Mouse (Mus musculus) myocyte (in vitro differentiated cells): ENCODE data around the gene Hc.

Source experiments
- CEBPB ChIP-seq: IDR thresholded peaks from 2 replicates; pipeline ENCODE4 v1.6.1; 2011; ENCODE audit warnings: mild to moderate bottlenecking, moderate library complexity; ENCODE audit not compliant: poor library complexity, insufficient read depth, severe bottlenecking
- E2F4 ChIP-seq: IDR thresholded peaks from one replicate; pipeline ENCODE4 v1.6.1; 2011; ENCODE audit warnings: mild to moderate bottlenecking, control low read depth, moderate library complexity; ENCODE audit not compliant: insufficient read depth
- MAX ChIP-seq: IDR thresholded peaks from one replicate; pipeline ENCODE4 v1.6.1; 2011; ENCODE audit warnings: low read depth, mild to moderate bottlenecking, control low read depth
- MYOD1 ChIP-seq, 3 experiments: IDR thresholded peaks; one replicate each; pipeline ENCODE4 v1.6.1; 2011; ENCODE audit warnings: control low read depth in 2 of 3, low read depth in 2 of 3, mild to moderate bottlenecking in 2 of 3, moderate library complexity in 1 of 3; ENCODE audit not compliant: insufficient read length in 2 of 3, control insufficient read depth in 1 of 3
- MYOG ChIP-seq, 3 experiments: IDR thresholded peaks; one replicate each; pipeline ENCODE4 v1.6.1; 2011; ENCODE audit warnings: control low read depth in 2 of 3, low read depth in 2 of 3, mild to moderate bottlenecking in 2 of 3; ENCODE audit not compliant: insufficient read length in 2 of 3, control insufficient read depth in 1 of 3, insufficient read depth in 1 of 3
- POLR2A ChIP-seq: IDR thresholded peaks from one replicate; pipeline ENCODE4 v1.6.1; 2011; ENCODE audit warnings: low read depth, mild to moderate bottlenecking, control low read depth, moderate library complexity; ENCODE audit not compliant: insufficient read length
- POLR2AphosphoS2 ChIP-seq: IDR thresholded peaks from one replicate; pipeline ENCODE4 v1.6.1; 2011; ENCODE audit warnings: low read depth, control low read depth; ENCODE audit not compliant: insufficient read length
- REST ChIP-seq: IDR thresholded peaks from one replicate; pipeline ENCODE4 v1.6.1; 2011; ENCODE audit warnings: mild to moderate bottlenecking, control low read depth, moderate library complexity; ENCODE audit not compliant: insufficient read depth, insufficient read length
- SRF ChIP-seq: IDR thresholded peaks from one replicate; pipeline ENCODE4 v1.6.1; 2011; ENCODE audit warnings: low read depth; ENCODE audit not compliant: control insufficient read depth, insufficient read length
- USF1 ChIP-seq: IDR thresholded peaks from one replicate; pipeline ENCODE4 v1.6.1; 2011; ENCODE audit warnings: low read depth, mild to moderate bottlenecking, control low read depth, moderate library complexity

- no peak for TF ChIP-seq E2F4
- TF ChIP-seq MAX = no peak
- TF ChIP-seq POLR2AphosphoS2 = no peak
- no peak for TF ChIP-seq MYOG (IDR thresholded peaks at IDR 0.05; ENCODE audit: control insufficient read depth in 1 of 3, insufficient read depth in 1 of 3, insufficient read length in 2 of 3, low read depth in 2 of 3)
- TF ChIP-seq POLR2A = no peak
- no peak for TF ChIP-seq REST
- no peak for TF ChIP-seq CEBPB
- no peak for TF ChIP-seq SRF
- TF ChIP-seq USF1 = no peak
- TF ChIP-seq MYOD1 (IDR thresholded peaks at IDR 0.05; ENCODE audit: control insufficient read depth in 1 of 3, insufficient read length in 2 of 3, low read depth in 2 of 3) = no peak
These were observed 17.9 kb upstream of the Hc start for GRCm38 (mm10) chr2:35079166-35079565.
